Mouse (Mus musculus): Measurements from ENCODE around the gene Gabre.

Gabre gene

DNA sequence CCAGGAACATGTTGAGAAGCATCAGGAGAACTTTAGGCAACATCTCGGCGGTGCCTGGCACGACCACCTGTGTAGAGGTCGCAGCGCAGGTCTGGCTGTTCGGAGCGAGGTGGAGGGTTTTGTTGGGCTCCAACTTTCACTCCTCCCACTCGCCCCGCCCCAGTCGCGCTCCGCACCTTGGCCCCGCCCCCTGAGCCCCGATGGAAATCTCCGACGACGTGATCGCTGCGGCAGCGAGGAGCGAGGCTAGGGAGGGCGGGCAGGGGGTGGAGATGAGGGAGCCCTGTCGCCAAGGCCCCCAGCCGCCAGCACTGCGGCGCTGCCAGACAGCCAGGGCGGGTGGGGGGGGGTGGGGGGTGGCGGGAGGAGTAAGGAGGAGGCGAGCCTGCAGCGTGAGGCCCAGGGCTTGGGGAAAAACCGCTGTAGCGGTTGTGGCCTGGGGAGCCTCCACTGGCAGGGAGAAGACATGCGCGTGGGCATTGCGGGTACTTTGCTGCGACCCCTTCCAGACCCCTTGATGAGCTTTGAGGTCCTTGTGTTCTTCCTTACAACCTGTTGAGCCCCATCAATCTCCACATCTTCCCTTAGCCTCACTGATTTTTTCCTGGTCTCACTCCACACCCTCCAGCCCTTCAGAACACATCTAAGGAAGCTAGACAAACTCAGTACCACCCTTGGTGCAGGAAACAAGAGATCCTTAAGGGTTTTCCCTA, at the start of gene Gabre:
Gene Gabre, minus strand, starts transcription at position 145 of the 713 bp plus-strand sequence.
- no peak for DNase-seq (ENCODE audit: low spot score)

DNA sequence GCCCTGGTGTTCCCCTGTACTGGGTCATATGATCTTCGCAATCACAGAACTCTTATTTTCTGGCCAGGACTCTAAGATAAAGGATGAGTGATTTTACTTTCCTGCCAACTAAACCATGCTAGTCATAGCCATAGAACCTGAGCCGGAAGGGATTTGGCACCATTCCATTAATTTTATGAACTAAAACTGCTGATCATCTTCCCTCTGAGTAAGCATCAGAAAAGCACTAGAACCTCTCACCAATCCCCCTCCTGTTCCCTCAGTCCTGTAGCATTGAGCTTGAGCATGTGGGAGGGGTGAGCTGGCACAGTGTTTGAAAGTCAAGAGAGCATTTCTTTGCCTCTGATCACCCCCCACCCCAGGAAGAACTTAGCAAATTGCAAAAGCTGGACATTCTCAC, 23.2 kb upstream of the Gabre start:
- DNase-seq (ENCODE audit: low spot score) = no peak

DNA sequence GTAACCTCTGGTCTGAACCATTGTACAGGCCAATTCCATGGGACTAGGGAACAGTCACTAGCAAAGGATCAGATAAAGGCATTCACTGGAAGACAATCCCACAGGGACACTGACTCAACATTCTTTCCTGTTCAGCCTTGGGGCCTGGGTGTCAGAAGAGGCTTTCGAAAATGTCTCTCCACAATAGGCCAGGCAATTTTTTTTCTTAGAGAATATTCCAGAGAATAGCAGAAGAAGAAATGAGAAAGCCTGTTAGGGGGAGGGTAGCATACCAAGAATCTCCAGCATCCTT, 715 bp upstream of the Gabre start:
- DNase-seq (ENCODE audit: low spot score) = no peak

DNA sequence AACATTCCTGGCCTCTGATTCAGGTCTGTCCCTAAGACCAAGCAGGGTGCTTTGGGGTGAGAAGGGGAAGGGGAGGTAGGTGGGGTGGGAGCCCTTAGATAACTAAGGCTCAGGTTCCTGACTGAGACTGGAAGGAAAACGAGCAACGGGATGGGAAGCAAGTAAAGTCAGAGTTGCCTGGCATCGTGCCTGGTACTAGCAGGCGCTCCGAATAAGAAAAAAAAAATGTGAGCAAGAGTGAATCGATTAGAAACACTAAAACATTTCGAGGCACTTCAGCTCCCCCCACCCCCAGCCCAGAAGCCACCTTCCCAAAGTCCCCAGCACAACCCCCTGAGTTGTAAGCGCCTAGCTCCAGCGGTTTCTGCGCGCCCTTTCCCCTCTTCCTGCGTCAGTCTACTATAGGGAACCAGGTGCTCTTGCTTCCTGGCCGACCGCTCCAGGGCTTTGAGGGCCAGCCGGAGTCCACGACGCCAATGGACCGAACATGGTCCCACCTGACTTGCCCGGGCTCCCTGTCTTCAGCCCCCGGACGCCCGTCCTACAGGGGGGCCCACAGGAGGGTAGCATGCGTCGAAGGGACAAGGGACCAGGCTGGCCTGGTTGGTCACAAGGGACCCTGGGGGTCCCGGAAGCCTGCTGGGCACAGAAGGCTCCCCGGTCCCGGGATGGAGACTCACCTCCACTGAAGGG, 491 bp downstream of the Gabre start:
- DNase-seq (ENCODE audit: low spot score) = no peak

DNA sequence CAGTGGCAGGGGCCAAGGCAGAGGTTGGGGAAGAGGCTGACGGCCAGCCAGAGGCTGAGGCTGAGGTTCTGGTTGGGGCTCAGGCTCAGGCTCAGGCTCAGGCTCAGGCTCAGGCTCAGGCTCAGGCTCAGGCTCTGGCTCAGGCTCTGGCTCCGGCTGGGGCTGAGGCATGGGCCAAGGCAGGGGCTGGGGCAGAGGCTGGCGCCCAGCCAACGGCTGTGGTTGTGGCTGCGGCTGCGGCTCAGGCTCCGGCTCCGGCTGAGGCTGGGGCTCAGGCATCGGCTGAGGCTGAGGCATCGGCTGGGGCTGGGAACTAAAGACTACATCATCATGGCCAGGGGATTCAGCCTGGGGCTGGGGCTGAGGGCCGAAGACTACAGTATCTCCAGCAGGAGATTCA, 4.0 kb downstream of the Gabre start:
- DNase-seq (ENCODE audit: low spot score) = no peak

DNA sequence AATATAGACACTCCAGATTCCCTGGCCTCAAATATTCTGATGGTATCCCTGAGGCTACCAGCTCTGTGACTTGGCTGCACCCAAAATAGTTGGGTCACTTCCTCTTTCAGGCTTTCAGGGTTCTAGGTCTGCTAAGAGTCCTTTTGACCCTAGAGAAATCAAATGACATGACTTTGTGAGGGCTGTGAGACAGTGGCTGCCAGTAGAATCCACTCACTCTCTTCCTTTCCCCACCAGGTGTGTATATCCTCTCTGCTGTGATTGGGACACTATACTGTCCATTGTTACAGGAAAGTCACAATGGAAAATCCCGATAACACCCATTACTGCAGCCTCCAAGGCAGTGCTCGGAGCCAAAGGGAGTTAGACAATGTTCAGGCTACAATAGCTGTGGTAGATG, 52.9 kb downstream of the Gabre start, which contains the start of gene Magea4:
Gene Magea4, plus strand, starts transcription at position 301 of the 400 bp plus-strand sequence.
- no peak for DNase-seq (ENCODE audit: low spot score)
